Mouse (Mus musculus) ES-Bruce4 (cell line): ENCODE measurements around the gene Arhgap24. TPM values are rescaled to one million over a fixed set of nuclear protein-coding genes. Genes with fewer than 3 reads are reported as not detected.
A peak's percentile ranks its signal among the peaks of the same experiment; 100 is the strongest.

Experiments used
- H3K27ac ChIP-seq: 2 replicates; pipeline ENCODE4 v1.5.1; 2012; ENCODE audit warnings: low read length, inconsistent platforms; ENCODE audit not compliant: insufficient read depth
- H3K27me3 ChIP-seq: 2 replicates; pipeline ENCODE4 v1.6.1; 2012; ENCODE audit warnings: mild to moderate bottlenecking, low read length, inconsistent platforms; ENCODE audit not compliant: control insufficient read depth, poor library complexity, insufficient read depth, severe bottlenecking
- H3K36me3 ChIP-seq: 2 replicates; pipeline ENCODE4 v1.6.1; 2012; ENCODE audit warnings: inconsistent platforms, mild to moderate bottlenecking, low read length, moderate library complexity; ENCODE audit not compliant: control insufficient read depth, poor library complexity, insufficient read depth, severe bottlenecking
- H3K4me1 ChIP-seq: one replicate; pipeline ENCODE4 v1.8.1; 2011; ENCODE audit warnings: low read length; ENCODE audit not compliant: control insufficient read depth, insufficient read depth
- H3K4me3 ChIP-seq: 2 replicates; pipeline ENCODE4 v1.5.1; 2011; ENCODE audit warnings: low read depth, mild to moderate bottlenecking, low read length
- H3K9ac ChIP-seq: 2 replicates; pipeline ENCODE4 v1.6.1; 2012; ENCODE audit warnings: low read depth, mild to moderate bottlenecking, inconsistent platforms; ENCODE audit not compliant: poor library complexity, severe bottlenecking
- H3K9me3 ChIP-seq: replicated peaks from 2 replicates; pipeline ENCODE4 v1.6.1; 2012; ENCODE audit warnings: mild to moderate bottlenecking, low read length, inconsistent platforms; ENCODE audit not compliant: control insufficient read depth, poor library complexity, insufficient read depth, severe bottlenecking
- CTCF ChIP-seq: IDR thresholded peaks from one replicate; pipeline ENCODE4 v1.8.1; 2011; ENCODE audit warnings: low read depth, low read length
- EP300 ChIP-seq: IDR thresholded peaks from 2 replicates; pipeline ENCODE4 v1.6.1; 2011; ENCODE audit warnings: low read depth, low read length; ENCODE audit not compliant: insufficient read depth
- POLR2A ChIP-seq: IDR thresholded peaks from one replicate; pipeline ENCODE4 v1.8.1; 2011; ENCODE audit warnings: low read length; ENCODE audit not compliant: insufficient read depth
- polyA plus RNA-seq: library from polyadenylated mRNA; stranded (reverse); fragments of >200 nt; gene quantifications from 2 replicates; pipeline ENCODE4 v1.2.4, GENCODE M21; 2011; ENCODE audit warnings: low read depth; ENCODE audit not compliant: missing spikeins, insufficient read depth, insufficient read length

Gene Arhgap24
- polyA plus RNA-seq, 1 experiment, result 2.0 TPM

- no peaks in the 10 kb centered on the region for H3K9me3 ChIP-seq
- no peak overlapping the region for H3K4me3 ChIP-seq
- no peaks in the 10 kb centered on the region for H3K4me1 ChIP-seq
- no peaks in the 10 kb centered on the region for H3K36me3 ChIP-seq
- TF ChIP-seq CTCF, result no peak
- TF ChIP-seq POLR2A, result no peak
- TF ChIP-seq EP300, result no peak
- no peak overlapping the region for H3K27ac ChIP-seq
- H3K27me3 ChIP-seq, result no peaks in the 10 kb centered on the region
- H3K9ac ChIP-seq, result no peak overlapping the region
These were observed 189.6 kb downstream of the Arhgap24 start for GRCm38 (mm10) chr5:102670731-102671345.

- Histone ChIP-seq H3K27me3 (no peaks in the 10 kb centered on the region), H3K4me3 (no peak overlapping the region), H3K36me3 (no peaks in the 10 kb centered on the region), H3K9me3 (no peaks in the 10 kb centered on the region), H3K4me1 (no peaks in the 10 kb centered on the region), H3K27ac (no peak overlapping the region), H3K9ac (no peak overlapping the region)
- TF ChIP-seq EP300, result no peak
- no peak for TF ChIP-seq POLR2A
- no peak for TF ChIP-seq CTCF
These were observed 194.1 kb downstream of the Arhgap24 start for GRCm38 (mm10) chr5:102675326-102675725.

GRCm38 (mm10) chr5:102677176-102677575 is 196.0 kb downstream of the Arhgap24 start:
- Histone ChIP-seq H3K36me3 (no peaks in the 10 kb centered on the region), H3K4me1 (no peaks in the 10 kb centered on the region), H3K9ac (no peak overlapping the region), H3K27ac (no peak overlapping the region), H3K27me3 (no peaks in the 10 kb centered on the region), H3K9me3 (no peaks in the 10 kb centered on the region), H3K4me3 (no peak overlapping the region)
- no peak for TF ChIP-seq CTCF
- TF ChIP-seq EP300, result no peak
- TF ChIP-seq POLR2A, result no peak

DNA sequence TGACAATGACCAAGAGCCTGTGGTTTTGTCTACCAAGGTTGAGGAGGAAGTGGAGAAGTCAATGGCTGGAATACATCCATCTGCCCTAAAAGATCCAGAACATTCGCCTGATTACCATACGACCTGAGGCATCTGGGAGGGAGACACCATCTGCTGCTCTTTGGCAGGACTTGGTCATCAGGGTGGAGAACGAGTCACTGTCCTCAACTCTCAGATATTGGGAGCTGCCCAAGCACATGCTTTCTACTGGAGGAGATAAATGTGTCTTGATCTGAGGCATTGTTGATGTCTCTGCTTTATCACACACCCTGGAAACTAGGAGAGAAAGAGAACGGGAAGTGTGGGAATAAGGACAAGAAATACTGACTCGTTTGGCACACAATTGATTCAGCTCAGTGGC is 206.5 kb downstream of the Arhgap24 start:
- no peak overlapping the region for H3K9ac ChIP-seq
- TF ChIP-seq CTCF, result no peak
- TF ChIP-seq POLR2A, result no peak
- TF ChIP-seq EP300, result no peak

GRCm38 (mm10) chr5:102692487-102692886 is 211.3 kb downstream of the Arhgap24 start:
- Histone ChIP-seq H3K27me3 (no peaks in the 10 kb centered on the region), H3K9ac (no peak overlapping the region), H3K4me3 (no peak overlapping the region), H3K4me1 (no peaks in the 10 kb centered on the region), H3K27ac (no peak overlapping the region), H3K36me3 (no peaks in the 10 kb centered on the region), H3K9me3 (no peaks in the 10 kb centered on the region)
- TF ChIP-seq POLR2A, result no peak
- peak; percentile 1 for TF ChIP-seq CTCF

More for the DNA sequence above, 206.5 kb downstream of the Arhgap24 start:
- no peak overlapping the region for H3K4me3 ChIP-seq
- H3K36me3 ChIP-seq, result no peaks in the 10 kb centered on the region
- no peak overlapping the region for H3K27ac ChIP-seq
- H3K4me1 ChIP-seq, result no peaks in the 10 kb centered on the region
- H3K27me3 ChIP-seq, result no peaks in the 10 kb centered on the region
- H3K9me3 ChIP-seq, result no peaks in the 10 kb centered on the region

- Histone ChIP-seq H3K27ac (no peak overlapping the region), H3K9ac (no peak overlapping the region), H3K27me3 (no peaks in the 10 kb centered on the region), H3K9me3 (no peaks in the 10 kb centered on the region), H3K4me3 (no peak overlapping the region), H3K36me3 (no peaks in the 10 kb centered on the region), H3K4me1 (no peaks in the 10 kb centered on the region)
- TF ChIP-seq POLR2A (no peak), CTCF (no peak), EP300 (no peak)
These were observed 212.0 kb downstream of the Arhgap24 start for GRCm38 (mm10) chr5:102693192-102693591.
